Mouse (Mus musculus): ENCODE measurements around the gene Ubxn11.

Ubxn11 gene

GRCm38 (mm10) chr4:134101979-134102741, at the start of gene Ubxn11:
TSS of gene Ubxn11 (plus strand) at chr4:134102570.
- DNase-seq, result peak; percentile 78 to 82

DNA sequence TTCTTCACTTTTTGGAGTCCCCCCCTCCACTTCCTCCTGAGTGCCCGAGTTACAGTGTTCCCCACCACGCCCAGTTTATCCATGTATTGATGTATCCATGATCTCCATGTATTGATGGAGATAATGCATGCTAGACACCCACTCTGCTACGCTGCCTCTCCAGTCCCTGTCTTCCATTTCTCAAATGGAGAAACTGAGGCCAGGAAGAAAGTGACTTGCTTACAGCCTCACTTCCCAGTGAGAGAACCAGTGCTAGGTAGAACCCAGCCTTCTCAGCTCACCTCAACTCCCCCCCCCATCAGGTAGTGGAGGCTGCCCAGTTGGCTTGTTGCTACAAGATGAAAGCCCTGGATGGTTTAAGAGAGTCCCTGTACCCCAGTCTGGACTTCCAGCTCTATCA, 48.8 kb upstream of the Ubxn11 start, which contains the start of gene Zfp683:
Gene Zfp683 (plus strand): TSS at position 301 of the 400 bp plus-strand sequence.
- no peak for DNase-seq

- no peak for DNase-seq
Observed at GRCm38 (mm10) chr4:134058166-134058715, 44.1 kb upstream of the Ubxn11 start.

GRCm38 (mm10) chr4:134058908-134059307, 43.5 kb upstream of the Ubxn11 start:
- DNase-seq, result no peak

DNA sequence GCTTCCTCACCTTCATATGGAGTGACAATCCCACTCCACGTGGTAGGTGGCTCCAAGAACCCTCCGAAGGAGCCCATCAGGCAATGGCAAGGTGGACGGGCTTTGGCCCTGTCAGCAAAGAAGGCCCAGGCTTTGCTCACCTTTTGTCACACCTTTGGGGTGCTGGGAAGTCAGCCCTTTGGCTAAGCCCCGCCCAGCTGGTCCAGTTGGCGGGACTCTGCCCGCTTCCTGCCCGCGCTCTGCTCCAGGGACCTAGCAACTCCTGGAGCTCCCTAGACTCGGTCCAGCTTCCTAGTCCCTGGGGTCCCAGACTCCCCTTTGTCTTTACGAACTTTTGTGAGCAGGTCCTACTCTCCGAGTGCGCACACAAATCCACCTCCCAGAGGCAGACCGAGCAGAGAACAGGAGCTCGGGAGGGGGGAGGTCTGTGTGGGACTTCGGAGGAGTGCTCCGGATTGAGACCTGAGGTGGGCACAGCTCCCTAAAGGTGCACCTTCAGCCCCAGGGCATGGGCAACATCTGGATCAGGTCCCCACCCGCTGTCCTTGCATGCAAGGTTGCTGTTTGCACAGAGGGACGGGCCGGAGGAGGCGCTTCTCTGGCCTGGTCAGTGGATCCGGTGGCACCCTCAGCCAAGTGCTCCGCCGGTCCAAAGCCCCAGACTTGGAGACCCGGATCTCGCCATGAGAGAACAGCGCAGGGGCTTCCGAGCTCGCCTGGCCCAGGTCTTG, 42.1 kb upstream of the Ubxn11 start, which contains the start of gene Crybg2:
Gene Crybg2 (plus strand): TSS at position 681 of the 731 bp plus-strand sequence.
- DNase-seq, result no peak

GRCm38 (mm10) chr4:134061166-134061830, 41.1 kb upstream of the Ubxn11 start:
- no peak for DNase-seq

- no peak for DNase-seq
Observed at GRCm38 (mm10) chr4:134061944-134062446, 40.4 kb upstream of the Ubxn11 start.

GRCm38 (mm10) chr4:134062561-134062960, 39.8 kb upstream of the Ubxn11 start:
- DNase-seq, result no peak

GRCm38 (mm10) chr4:134065431-134066004, 36.9 kb upstream of the Ubxn11 start:
- DNase-seq, result no peak

- DNase-seq, result no peak
Observed at GRCm38 (mm10) chr4:134067383-134067782, 35.0 kb upstream of the Ubxn11 start.

DNA sequence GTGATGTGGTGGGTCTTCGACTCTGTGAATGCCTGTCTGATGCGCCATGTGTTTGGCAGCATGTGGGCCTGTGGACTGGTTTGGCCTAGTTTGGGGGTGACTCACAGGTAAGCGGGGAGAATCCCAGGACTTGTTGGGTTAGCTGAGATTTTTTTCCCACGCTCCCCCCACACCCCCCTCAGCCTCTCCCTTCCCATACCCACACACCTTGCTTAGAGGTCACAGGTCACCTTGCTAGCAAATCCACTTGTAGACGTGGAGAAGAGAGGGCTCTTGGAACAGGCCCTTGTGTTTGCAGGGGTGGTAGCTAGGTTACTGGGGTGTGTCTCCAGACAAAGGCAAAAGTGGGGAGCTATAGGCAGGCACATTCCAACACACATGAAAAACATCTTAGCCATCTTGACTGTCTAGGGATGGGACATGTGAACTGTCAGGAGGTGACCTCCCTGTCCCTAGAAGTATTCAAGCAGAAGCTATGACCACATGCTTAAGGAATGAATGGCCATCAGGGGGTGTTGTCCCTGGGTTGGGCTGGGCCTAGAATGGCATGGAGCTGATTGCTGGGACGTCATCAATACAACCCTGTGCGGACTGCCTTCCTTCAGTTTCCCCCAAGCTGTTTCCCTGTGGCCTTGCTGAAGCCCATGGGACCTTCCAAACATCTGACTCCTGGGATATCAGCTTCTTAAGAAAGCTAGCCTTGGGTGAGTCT, 34.4 kb upstream of the Ubxn11 start:
- no peak for DNase-seq

DNA sequence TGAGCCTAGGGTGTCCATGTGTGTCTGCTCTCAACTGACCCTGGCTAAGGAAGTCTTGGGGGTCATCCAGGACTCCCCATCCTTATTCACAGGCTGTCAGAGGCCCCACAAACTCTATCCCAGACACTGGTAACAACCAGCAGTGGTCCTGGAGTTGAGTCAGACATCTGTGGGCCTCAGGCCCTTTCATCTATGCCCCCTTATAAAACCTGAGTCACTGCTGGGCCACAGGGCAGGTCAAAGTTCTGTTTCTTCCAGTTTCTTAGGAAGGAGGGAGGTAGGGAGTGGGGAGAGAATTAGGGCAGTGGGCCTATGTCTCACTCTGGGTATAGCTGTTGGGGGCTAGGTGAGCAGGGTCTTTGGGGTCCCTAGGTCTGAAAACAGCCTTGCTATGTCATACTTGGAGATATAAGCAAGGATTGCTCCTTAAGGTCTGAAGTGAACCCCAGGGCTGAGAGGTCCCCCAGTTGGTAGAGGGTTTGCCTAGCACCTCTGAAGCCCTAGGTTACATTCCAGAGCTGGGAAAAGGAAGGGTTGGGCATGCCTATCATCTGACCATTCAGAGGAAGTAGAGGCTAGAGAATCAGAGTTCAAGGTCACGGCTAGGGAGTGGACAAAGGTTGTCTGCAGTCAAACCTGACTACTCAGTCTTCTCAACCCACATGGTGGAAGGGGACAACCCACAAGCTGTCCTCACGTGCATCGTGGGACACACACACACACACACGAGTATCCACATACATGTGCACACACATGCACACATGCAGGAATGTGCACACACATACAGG, 33.4 kb upstream of the Ubxn11 start:
- DNase-seq, result no peak

GRCm38 (mm10) chr4:134078694-134079093, 23.7 kb upstream of the Ubxn11 start:
- peak in 1 of 2 experiments; percentile 55 for DNase-seq

DNA sequence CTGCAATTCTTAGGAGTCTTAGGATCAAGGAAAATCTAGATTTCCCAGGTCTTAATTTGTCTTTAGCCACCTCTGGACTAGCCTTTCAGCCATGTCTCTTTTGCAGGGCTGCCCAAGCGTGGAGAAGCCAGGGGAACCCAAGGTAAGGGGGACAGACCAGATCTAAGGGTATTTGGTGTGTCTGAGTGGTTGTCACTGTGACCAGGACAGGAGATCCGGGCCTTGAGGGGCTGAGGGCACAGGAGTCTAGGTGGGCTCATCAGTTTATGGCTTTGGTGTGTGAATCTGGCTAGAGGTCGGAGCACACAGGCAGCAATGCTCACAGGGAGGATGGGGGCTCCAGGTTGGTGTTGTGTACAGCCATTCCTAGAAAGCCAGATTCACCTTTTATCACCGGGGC, 21.7 kb upstream of the Ubxn11 start:
- DNase-seq, result no peak

- peak; percentile 90 to 93 for DNase-seq
Observed at GRCm38 (mm10) chr4:134081730-134082386, 20.5 kb upstream of the Ubxn11 start.

- DNase-seq, result no peak
Observed at GRCm38 (mm10) chr4:134082460-134082859, 19.9 kb upstream of the Ubxn11 start.

DNA sequence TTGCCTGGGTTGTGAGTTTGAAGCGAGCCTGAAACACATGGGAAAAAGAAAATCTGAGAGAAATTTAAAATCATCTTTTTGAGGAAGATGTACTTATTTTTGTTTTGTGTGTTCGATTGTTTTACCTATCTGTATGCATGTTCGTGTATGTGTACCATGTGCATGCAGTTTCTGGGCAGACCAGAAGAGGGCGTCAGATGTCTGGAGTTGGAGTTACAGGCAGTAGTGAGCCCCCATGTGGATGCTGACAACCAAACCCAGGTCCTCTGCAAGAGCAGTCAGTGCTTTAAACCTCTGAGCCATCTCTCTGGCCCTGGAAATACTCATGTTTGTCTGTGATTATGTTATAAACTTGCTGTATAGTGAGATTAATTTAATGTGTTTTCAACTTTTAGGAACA, 17.4 kb upstream of the Ubxn11 start:
- DNase-seq, result no peak

- peak; percentile 42 to 61 for DNase-seq
Observed at GRCm38 (mm10) chr4:134087412-134087811, 15.0 kb upstream of the Ubxn11 start.

- no peak for DNase-seq
Observed at GRCm38 (mm10) chr4:134089029-134089428, 13.3 kb upstream of the Ubxn11 start.

DNA sequence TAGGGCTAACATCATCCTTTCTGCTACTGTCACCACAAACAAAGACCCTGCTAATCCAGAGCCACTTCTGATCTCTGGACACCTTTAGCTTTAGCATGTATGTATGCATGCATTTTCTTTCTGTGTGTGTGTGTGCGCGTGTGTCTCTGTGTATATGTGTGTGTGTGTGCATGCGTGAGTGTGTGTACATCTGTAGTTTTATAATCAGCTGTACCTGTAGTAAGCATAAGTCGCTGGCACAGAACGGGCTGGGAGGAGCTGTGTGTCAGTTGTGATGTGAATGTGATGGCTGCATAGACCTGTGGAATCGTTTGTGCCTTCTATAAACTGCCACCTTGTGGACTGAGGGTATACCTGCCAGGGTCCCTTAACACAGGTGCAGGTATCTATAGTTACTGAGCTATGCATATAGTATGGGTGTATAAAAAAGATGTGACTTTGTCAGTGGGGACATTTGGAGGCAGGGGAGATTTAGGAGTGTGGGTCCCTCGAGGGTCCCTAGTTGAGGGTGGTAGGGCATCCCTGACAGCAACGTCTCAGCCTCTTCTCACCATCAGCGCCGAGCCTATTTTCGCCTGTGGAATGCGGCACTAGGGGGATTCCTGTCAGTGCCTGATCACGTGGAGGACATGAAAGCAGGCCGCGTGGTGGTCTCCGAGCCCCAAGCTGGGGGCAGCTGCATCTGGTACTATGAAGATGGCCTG, 11.7 kb upstream of the Ubxn11 start:
- DNase-seq, result no peak
